Mouse (Mus musculus) limb, embryonic 10.5 days (tissue): ENCODE measurements around the gene Spata2l. TPM values are rescaled to one million over a fixed set of nuclear protein-coding genes. Genes with fewer than 3 reads are reported as not detected.
"Not testable (repeated sequence)": the region's sequence is repeated elsewhere in the genome, so short reads cannot be mapped to it uniquely, and the experiment has no call there.

Experiments used
- DNase-seq: peaks from one replicate; pipeline ENCODE4 v3.0.0-alpha.2; 2017; ENCODE audit warnings: low spot score
- H3K27ac ChIP-seq: fragments of 300-500 bp; sonication (generic); 2 replicates; pipeline ENCODE4 v1.5.1; 2016; ENCODE audit warnings: mild to moderate bottlenecking
- H3K27me3 ChIP-seq: fragments of 300-500 bp; sonication (generic); 2 replicates; pipeline ENCODE4 v1.6.1; 2016; ENCODE audit warnings: low read depth, mild to moderate bottlenecking; ENCODE audit not compliant: poor library complexity, severe bottlenecking
- H3K36me3 ChIP-seq: fragments of 300-500 bp; sonication (generic); 2 replicates; pipeline ENCODE4 v1.6.1; 2016; ENCODE audit warnings: mild to moderate bottlenecking, moderate library complexity
- H3K4me1 ChIP-seq: fragments of 300-500 bp; sonication (generic); 2 replicates; pipeline ENCODE4 v1.6.1; 2016
- H3K4me3 ChIP-seq: fragments of 300-500 bp; sonication (generic); 2 replicates; pipeline ENCODE4 v1.5.1; 2016; ENCODE audit warnings: mild to moderate bottlenecking, moderate library complexity
- H3K9me3 ChIP-seq: fragments of 300-500 bp; sonication (generic); replicated peaks from 2 replicates; pipeline ENCODE4 v1.6.1; 2016; ENCODE audit warnings: mild to moderate bottlenecking
- WGBS: fragments of 180-500 bp; shearing (Covaris S2); methylation state at CpG from one replicate; pipeline ENCODE4 v1.1.7; 2016; 5-methylcytosine and 5-hydroxymethylcytosine counted together
- polyA plus RNA-seq: library from polyadenylated mRNA; unstranded; fragments of >200 nt; fragmentation: Nextera tagmentation; extraction: Ambion mirVana; gene quantifications from 2 replicates; pipeline ENCODE4 v1.2.1, GENCODE M21; 2016

The Spata2l gene
- polyA plus RNA-seq: 0.75 and 1.6 TPM in 2 replicates

DNA sequence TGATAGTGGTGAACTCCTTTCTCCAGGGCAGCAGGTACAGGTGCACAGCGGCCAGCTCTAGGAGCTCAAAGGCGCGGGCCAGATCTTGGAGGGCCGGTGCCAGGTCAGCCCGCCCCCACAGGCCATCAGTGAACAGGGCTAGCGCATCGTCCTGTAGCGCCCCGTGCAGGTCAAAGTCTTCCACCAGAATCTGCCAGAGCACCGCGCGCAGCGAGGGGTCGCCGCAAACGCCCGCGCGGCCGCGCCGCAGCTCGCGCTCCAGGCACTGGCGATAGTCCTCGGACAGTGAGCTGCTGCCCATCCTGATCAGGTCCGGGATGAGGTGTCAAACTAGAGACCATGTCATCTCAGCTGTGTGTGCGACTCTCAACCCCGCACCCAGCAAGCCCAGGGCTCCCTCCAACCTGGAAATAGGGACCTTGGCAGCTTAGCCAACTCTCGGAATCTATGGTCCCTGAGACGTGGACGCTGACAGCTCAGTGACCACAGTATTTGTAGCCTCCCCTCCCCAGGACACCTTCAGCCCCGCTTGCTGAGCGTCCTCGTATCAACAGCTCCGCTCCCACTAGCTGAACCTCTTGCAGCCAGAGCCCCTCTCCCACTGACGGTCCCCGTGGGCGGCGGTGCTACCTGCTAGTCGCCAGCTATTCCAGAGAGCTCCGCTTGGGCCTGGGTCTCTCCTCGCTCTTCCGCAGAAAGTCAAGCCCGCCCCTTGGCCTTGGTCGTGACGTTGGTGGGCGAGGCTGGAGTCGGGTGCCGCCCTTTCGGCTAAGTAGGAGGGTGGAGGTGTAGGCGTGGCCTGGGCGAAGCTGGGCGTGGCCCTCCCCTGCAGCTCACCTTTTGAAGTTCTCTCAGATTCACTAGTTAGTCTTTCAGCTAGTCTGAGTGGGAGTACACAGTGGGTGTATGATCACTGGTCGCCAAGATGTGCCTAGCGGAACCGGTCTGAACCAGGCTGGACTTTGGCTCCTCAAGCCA lies at the start of gene Spata2l:
Gene Spata2l, minus strand, starts transcription at position 714 of the 978 bp plus-strand sequence.
- WGBS: 3% methylated on average over 57 of the region's 57 CpGs
- peak; percentile 91 for DNase-seq
- H3K27me3 ChIP-seq: peaks cover 58% of the 10 kb centered on the region
- peaks cover 5% of the 10 kb centered on the region; the same call in 1 of the 2 replicates for H3K36me3 ChIP-seq
- peaks cover 27% of the 10 kb centered on the region for H3K4me1 ChIP-seq
- H3K9me3 ChIP-seq: no peaks in the 10 kb centered on the region
- H3K27ac ChIP-seq: no peak within 1 kb of the TSS
- H3K4me3 ChIP-seq: peak within 1 kb of the TSS; percentile 55

DNA sequence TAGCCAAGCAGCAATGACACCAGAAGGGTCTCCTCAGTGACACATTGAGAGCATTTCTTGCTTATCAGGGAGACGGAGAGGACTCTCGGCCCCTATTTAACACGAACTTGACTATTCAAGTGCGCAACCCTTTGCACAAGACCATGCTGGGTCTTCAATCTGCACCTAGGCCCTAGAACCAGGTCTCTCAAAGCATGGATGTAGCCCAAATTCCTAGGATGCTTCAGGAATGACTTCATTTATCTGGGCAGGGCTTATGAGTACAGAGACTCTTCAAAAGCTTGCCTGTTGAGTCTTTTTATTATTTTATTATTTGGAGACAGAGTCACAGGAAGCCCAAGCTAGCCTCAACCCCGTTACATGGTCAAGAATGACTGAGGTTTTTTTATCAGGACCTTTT lies 48.5 kb upstream of the Spata2l start:
- Histone ChIP-seq H3K27ac (no peak overlapping the region), H3K36me3 (peaks cover 78% of the 10 kb centered on the region), H3K9me3 (no peaks in the 10 kb centered on the region), H3K4me3 (no peak overlapping the region), H3K4me1 (no peaks in the 10 kb centered on the region), H3K27me3 (no peaks in the 10 kb centered on the region)
- WGBS: 95% methylated on average over 5 of the region's 5 CpGs
- no peak for DNase-seq

DNA sequence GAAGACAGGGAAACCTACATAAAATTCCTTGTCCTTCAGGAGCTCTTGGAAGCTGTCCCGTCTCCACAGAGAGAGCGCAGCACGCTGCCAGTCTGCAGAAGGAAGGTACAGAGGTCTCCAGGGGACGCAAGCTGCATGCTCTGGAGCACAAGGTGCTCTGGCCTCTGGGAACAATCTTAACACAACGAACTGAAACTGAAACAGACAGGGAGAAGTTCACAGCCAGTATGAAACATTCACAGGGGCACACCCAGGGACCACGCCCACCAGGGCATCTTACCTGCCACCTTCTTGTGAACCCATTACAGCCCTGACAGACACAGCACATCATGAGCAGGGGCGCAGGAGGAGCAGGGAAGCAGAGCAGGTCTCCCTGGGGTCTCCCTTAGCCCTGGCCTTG lies 48.0 kb upstream of the Spata2l start:
- Histone ChIP-seq H3K4me1 (no peaks in the 10 kb centered on the region), H3K36me3 (peaks cover 78% of the 10 kb centered on the region), H3K9me3 (no peaks in the 10 kb centered on the region), H3K27me3 (no peaks in the 10 kb centered on the region), H3K4me3 (no peak overlapping the region), H3K27ac (no peak overlapping the region)
- 90% methylated on average over 7 of the region's 7 CpGs for WGBS
- DNase-seq: no peak

DNA sequence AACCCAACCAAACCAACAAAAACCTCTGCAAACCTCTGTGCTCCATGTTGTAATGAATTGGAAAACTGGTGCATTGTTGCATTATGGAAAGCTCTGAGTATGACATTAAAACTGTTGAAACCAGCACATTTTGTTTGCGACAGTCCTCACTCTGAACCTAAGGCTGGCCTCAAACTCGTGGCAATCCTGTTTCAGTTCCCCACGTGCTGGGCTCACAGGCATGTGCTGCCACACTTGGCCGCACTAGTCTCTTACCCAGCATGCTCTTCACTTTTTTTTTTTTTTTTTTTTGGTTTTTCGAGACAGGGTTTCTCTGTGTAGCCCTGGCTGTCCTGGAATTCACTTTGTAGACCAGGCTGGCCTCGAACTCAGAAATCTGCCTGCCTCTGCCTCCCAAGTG lies 47.0 kb upstream of the Spata2l start:
- H3K4me1 ChIP-seq, H3K9me3 ChIP-seq, H3K27me3 ChIP-seq, H3K4me3 ChIP-seq, H3K27ac ChIP-seq, DNase-seq: not testable (repeated sequence)
- H3K36me3 ChIP-seq: peaks cover 75% of the 10 kb centered on the region
- WGBS: 89% methylated on average over 5 of the region's 6 CpGs

DNA sequence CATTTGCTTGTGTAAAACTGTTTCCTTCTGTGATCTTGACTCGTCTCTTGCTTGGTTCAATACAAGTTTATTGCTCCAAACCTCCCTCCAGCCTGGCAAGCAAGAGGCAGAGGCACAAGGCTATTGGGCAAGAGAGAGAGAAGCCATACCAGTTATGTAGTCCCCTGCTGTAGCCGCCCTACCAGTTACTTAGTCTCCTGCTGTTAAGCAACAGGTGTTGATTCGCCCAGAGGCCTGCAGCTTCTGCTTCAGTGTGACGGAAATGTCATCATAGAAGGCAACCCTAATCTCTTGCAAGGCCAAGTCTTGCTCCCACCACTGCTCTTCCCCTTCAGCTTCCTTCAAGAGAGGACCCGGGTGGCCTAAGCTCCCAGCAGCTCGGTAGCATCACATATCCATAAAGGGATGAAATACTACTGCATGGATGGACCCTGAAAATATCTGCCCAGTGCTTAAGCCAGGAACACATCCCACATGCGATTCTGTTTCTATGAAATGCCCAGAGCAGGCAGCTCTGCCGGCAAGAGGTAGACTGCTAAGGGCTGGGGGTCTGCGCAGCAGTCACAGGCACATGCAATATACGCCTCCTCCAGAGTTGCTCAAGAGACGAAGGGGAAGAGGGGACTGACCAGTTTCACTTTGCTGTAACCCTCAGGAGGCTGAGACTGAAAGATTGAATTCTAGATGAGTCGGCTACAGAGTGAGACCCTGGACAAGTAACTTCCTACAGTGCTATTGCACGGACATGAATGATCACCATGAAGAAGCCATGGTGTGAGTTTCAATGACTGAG lies 44.5 kb upstream of the Spata2l start:
- H3K27me3 ChIP-seq: no peaks in the 10 kb centered on the region
- no peaks in the 10 kb centered on the region for H3K4me1 ChIP-seq
- H3K9me3 ChIP-seq: no peaks in the 10 kb centered on the region
- peaks cover 71% of the 10 kb centered on the region for H3K36me3 ChIP-seq
- H3K27ac ChIP-seq: no peak overlapping the region
- no peak overlapping the region for H3K4me3 ChIP-seq
- 90% methylated on average over 13 of the region's 13 CpGs for WGBS
- DNase-seq: no peak

DNA sequence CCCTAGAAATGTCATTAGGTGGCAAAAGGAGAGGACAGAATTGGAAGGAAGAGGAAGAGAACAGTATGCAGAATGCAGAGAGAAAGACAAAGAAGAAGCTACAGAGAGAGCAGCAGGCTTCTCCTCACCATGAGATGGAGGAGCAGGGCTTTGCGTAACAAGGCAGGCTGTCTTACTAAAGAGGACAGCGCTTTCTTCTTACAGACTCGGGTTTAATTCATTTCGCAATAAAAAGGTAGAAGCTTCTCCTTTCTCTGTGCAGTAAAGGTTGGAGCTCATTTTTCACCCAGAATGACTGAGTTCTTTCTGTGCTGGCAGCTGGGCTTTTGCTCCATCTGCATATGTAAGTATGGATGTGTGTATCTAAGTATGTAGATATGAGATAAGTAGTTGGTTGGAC lies 43.8 kb upstream of the Spata2l start:
- 95% methylated on average over 4 of the region's 4 CpGs for WGBS
- no peak overlapping the region for H3K27ac ChIP-seq
- H3K9me3 ChIP-seq: no peaks in the 10 kb centered on the region
- no peaks in the 10 kb centered on the region for H3K4me1 ChIP-seq
- peaks cover 77% of the 10 kb centered on the region for H3K36me3 ChIP-seq
- DNase-seq: no peak
- H3K4me3 ChIP-seq: no peak overlapping the region
- H3K27me3 ChIP-seq: no peaks in the 10 kb centered on the region

DNA sequence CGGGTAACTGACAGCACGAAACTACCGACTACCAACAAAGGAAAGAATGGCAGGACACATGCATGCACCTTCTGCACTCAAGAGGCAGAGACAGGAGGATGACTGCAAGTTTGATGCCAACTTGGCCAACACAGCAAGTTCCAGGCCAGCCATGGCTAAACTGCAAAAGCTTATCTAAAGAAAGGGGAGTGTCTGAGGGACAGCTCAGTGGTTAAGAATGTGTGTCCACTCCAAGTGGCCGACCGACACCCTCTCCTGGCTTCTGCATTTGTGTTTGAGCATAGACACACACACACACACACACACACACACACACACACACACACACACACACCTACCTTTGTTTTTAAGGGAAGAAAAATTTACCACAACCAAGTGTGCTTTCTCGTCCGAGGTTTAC lies 42.4 kb upstream of the Spata2l start:
- Histone ChIP-seq H3K9me3 (no peaks in the 10 kb centered on the region), H3K4me1 (no peaks in the 10 kb centered on the region), H3K27me3 (no peaks in the 10 kb centered on the region), H3K27ac (no peak overlapping the region), H3K36me3 (peaks cover 83% of the 10 kb centered on the region), H3K4me3 (no peak overlapping the region)
- WGBS: 87% methylated on average over 7 of the region's 7 CpGs
- DNase-seq: no peak

DNA sequence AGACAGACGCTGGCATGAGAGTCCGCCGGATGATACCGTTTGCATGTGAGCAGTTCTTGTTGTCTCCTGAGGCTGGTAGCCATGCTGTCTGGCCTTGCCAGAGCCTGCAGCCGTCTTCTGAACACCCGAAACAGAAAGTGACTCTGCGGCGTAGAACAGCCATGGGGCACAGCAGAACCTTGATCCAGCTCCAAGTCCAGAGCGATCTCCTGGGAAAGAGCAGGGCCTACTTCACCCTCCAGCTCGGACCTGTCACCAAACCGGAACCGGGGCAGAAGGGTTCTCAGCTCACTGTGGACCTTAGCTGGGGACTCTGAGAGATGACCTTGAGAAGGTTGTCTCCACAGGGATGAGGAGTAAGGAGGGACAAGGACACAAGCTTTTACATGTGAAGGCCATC lies 39.1 kb upstream of the Spata2l start:
- Histone ChIP-seq H3K9me3 (no peaks in the 10 kb centered on the region), H3K4me3 (no peak overlapping the region), H3K36me3 (peaks cover 88% of the 10 kb centered on the region), H3K27ac (no peak overlapping the region), H3K4me1 (no peaks in the 10 kb centered on the region), H3K27me3 (no peaks in the 10 kb centered on the region)
- WGBS: 94% methylated on average over 12 of the region's 12 CpGs
- DNase-seq: no peak

DNA sequence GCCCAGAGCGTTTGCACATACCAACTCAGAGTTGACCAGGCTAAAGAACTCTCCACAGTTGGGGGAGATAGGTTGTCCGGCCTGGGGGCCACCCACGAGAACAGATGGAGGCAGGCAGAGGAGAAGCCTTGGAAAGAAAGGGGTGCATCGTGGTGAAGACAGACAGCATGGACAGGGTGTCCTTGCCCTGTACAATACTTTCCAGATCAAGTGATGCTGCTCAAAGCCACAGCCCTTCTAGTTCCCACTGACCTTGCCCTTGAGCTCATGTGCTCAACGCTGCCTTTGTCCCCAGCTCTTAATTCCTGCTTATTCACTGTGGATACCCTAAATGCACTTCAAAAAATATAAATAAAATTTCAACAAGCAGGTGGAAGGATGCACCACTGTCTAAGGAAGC lies 38.4 kb upstream of the Spata2l start:
- Histone ChIP-seq H3K36me3 (peaks cover 90% of the 10 kb centered on the region), H3K4me1 (no peaks in the 10 kb centered on the region), H3K4me3 (no peak overlapping the region), H3K9me3 (no peaks in the 10 kb centered on the region), H3K27me3 (no peaks in the 10 kb centered on the region), H3K27ac (no peak overlapping the region)
- WGBS: 86% methylated on average over 5 of the region's 5 CpGs
- DNase-seq: no peak

DNA sequence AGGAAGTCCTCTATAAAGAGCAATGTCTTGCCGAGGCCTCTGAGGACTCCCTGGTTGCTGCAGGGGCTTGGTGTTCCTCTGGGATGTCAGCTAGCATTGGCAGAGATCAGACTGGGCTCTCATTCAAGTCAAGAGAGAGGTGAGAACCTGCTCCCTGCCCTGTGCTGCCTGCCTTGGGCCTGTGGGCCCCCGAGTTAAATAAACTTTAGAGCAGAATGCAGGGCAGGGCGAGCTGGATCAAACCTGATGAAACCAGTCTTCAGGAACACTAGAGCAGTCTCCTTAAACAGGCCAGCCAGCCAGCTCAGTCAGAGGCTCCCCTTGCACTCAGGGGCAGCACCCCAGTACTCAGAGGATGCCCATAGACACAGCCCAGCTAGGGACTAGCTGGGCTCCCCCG lies 35.9 kb upstream of the Spata2l start:
- Histone ChIP-seq H3K9me3 (no peaks in the 10 kb centered on the region), H3K27me3 (no peaks in the 10 kb centered on the region), H3K4me3 (no peak overlapping the region), H3K36me3 (peaks cover 97% of the 10 kb centered on the region), H3K4me1 (no peaks in the 10 kb centered on the region), H3K27ac (no peak overlapping the region)
- no peak for DNase-seq
- 81% methylated on average over 4 of the region's 4 CpGs for WGBS

DNA sequence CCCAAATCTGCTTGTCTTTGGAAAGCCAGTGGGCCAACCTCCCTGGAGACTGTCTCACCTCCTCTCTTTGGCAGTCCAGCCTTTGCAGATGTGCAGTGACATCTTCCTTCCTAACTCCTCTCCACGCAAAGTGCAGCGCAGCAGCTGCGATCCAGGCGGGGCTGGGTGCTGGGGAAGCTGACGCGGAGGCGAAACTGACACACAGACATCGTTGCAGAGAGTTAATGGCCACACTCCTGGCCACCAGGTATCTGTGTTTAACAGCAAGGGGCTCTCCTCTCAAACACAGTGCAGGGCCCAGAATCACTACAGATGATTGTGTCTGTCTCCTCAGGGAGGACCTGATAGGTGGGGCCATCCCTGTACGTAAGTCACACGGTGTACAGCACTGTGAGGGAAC lies 35.1 kb upstream of the Spata2l start:
- H3K27ac ChIP-seq: no peak overlapping the region
- H3K4me3 ChIP-seq: no peak overlapping the region
- H3K36me3 ChIP-seq: peaks cover 98% of the 10 kb centered on the region
- 92% methylated on average over 10 of the region's 10 CpGs for WGBS
- H3K27me3 ChIP-seq: no peaks in the 10 kb centered on the region
- no peaks in the 10 kb centered on the region for H3K4me1 ChIP-seq
- no peaks in the 10 kb centered on the region for H3K9me3 ChIP-seq
- no peak for DNase-seq

DNA sequence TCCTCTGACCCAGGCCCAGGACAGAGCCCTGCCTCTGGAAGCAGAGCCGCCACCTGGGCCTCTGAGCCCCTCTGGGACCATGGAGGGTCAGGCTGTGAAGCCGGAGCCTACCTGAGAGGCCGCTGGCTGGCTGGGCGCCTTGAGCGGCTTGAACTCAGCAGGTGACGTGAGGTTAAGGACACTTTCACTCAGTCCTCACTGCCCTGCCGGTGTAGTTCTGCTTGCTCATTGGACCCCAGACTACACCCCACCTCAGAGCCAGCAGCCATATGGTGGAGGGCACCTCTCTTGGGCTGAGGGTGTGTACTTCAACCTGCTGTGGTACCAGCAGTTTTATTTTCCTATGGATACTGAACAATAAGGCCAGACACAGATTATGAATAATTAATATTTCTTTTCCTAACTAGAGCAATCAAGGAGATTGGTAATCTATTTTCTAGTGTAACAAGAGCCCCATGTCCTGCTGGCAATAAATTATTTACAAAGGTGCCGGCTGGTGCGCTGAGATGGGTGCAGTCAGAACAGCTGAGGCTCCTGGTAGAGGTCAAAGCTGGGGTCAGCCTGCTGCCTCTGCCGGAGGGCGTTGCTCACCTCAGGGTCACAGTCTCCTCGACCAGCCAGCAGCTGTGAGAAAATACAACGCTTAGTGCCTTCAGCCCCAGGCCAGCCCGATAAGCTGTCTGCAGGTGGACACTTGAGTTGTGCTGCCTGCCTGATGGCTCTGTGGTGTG lies 32.1 kb upstream of the Spata2l start:
- WGBS: 77% methylated on average over 14 of the region's 14 CpGs
- Histone ChIP-seq H3K36me3 (peaks cover 99% of the 10 kb centered on the region), H3K27me3 (no peaks in the 10 kb centered on the region), H3K4me3 (no peak overlapping the region), H3K4me1 (no peaks in the 10 kb centered on the region), H3K27ac (no peak overlapping the region), H3K9me3 (no peaks in the 10 kb centered on the region)
- DNase-seq: no peak
